Mouse (Mus musculus) liver, postnatal 0 days (tissue): ENCODE measurements around the gene Exosc10.

ENCODE experiments used
- CTCF ChIP-seq: sonication (generic); IDR thresholded peaks from 2 replicates; pipeline ENCODE4 v1.5.1; 2016; ENCODE audit warnings: antibody characterized with exemption, low read depth
- EP300 ChIP-seq: IDR thresholded peaks from 2 replicates; pipeline ENCODE4 v1.6.1; 2016; ENCODE audit warnings: antibody characterized with exemption, low read depth, mild to moderate bottlenecking

DNA sequence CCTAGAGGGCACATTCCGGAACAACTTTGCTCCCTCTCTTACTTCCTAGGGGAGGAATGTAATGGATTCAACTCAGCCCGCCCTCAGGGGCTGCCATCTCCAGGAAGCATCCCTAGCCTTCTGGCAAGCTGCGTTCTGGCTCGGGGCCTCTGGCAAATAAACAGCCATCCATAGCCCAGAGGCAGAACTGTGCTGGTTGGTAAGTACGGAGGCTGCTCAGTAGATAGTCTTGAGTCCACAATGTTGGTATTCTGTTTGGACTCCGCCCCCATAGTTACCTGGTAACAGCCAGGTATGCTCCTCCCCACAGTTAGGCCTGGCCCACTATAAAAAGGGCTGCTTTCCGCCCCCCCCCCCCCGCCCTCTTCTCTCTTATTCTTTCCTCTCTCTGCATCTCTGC is 31.3 kb downstream of the Exosc10 start:
- no peak for TF ChIP-seq CTCF
- no peak for TF ChIP-seq EP300
